26 mouse cellular contexts compared by ENCODE assay signal in genomic region chr13:56123075-56123474, GRCm38 (mm10).
"Had no signal": no experiment of that assay in that cellular context is flagged by ENCODE, and none has a peak within 500 bp of the region (broad histone marks: within the 10 kb centered on the region; RNA-seq: fewer than 3 reads in every experiment).

No protein-coding gene starts in this region.

- H3K27me3 ChIP-seq: heart, embryonic 12.5 days; hindbrain, embryonic 12.5 days; intestine, embryonic 15.5 days; limb, embryonic 12.5 days; liver, embryonic 13.5 days; liver, embryonic 15.5 days had no signal

- H3K4me1 ChIP-seq: hindbrain, embryonic 10.5 days; hindbrain, embryonic 12.5 days; liver, embryonic 13.5 days; liver, embryonic 15.5 days had no signal

- H3K9ac ChIP-seq: heart, embryonic 12.5 days; hindbrain, embryonic 12.5 days; hindbrain, embryonic 14.5 days; intestine, embryonic 15.5 days; limb, embryonic 12.5 days; liver, embryonic 13.5 days; liver, embryonic 15.5 days had no signal

- ATAC-seq: hindbrain, embryonic 16.5 days; inflammation-experienced regulatory T-cells, adult 6 months; intestine, embryonic 15.5 days; intestine, postnatal 0 days had no signal

- H3K4me2 ChIP-seq: heart, embryonic 12.5 days; hindbrain, embryonic 12.5 days; hindbrain, embryonic 14.5 days; intestine, embryonic 15.5 days; limb, embryonic 12.5 days; liver, embryonic 11.5 days; liver, embryonic 13.5 days; liver, embryonic 15.5 days had no signal

- H3K4me3 ChIP-seq: heart, adult 2 months; heart, embryonic 10.5 days; heart, embryonic 12.5 days; hindbrain, embryonic 10.5 days; hindbrain, embryonic 12.5 days; intestine, embryonic 15.5 days; layer of hippocampus, adult 2 months; left cerebral cortex, adult 2 months; limb, embryonic 10.5 days; limb, embryonic 12.5 days; liver, embryonic 13.5 days; liver, embryonic 15.5 days had no signal

- H3K9me3 ChIP-seq: heart, embryonic 10.5 days; heart, embryonic 12.5 days; hindbrain, embryonic 12.5 days; intestine, embryonic 15.5 days; limb, embryonic 10.5 days; limb, embryonic 12.5 days; liver, embryonic 13.5 days; liver, embryonic 15.5 days had no signal

- DNase-seq: gastrocnemius, postnatal 36 days; heart, adult 2 months; heart, postnatal 10 days; heart, postnatal 4 days; kidney, adult 18-20 months; kidney, adult 8-10 months; kidney, postnatal 10 days; kidney, postnatal 25 days; kidney, postnatal 4 days; liver; liver, embryonic 13.5 days had no signal

- H3K27ac ChIP-seq: heart, adult 2 months; heart, embryonic 10.5 days; hindbrain, embryonic 10.5 days; hindbrain, embryonic 12.5 days; hindbrain, embryonic 14.5 days; intestine, embryonic 15.5 days; layer of hippocampus, adult 2 months; left cerebral cortex, adult 2 months; limb, embryonic 10.5 days; limb, embryonic 12.5 days; liver, embryonic 13.5 days; liver, embryonic 15.5 days had no signal
